Mouse (Mus musculus): ENCODE data around the gene Fpgs.

Fpgs gene

GRCm38 (mm10) chr2:32693823-32694411 lies 10.0 kb downstream of the Fpgs start:
- peak; percentile 95 for DNase-seq

- DNase-seq, result peak; percentile 74
Observed at GRCm38 (mm10) chr2:32693282-32693681, 10.7 kb downstream of the Fpgs start.

GRCm38 (mm10) chr2:32692496-32692895 lies 11.4 kb downstream of the Fpgs start:
- no peak for DNase-seq

- no peak for DNase-seq
Observed at GRCm38 (mm10) chr2:32691041-32691440, 12.9 kb downstream of the Fpgs start.

- DNase-seq, result peak; percentile 94
Observed at GRCm38 (mm10) chr2:32689420-32689819, 14.5 kb downstream of the Fpgs start.

- DNase-seq, result no peak
Observed at GRCm38 (mm10) chr2:32687562-32687961, 16.4 kb downstream of the Fpgs start.

GRCm38 (mm10) chr2:32686640-32687039 lies 17.3 kb downstream of the Fpgs start:
- DNase-seq, result no peak

- no peak for DNase-seq
Observed at GRCm38 (mm10) chr2:32685807-32686206, 18.1 kb downstream of the Fpgs start.

GRCm38 (mm10) chr2:32684681-32685428 lies 19.1 kb downstream of the Fpgs start:
- no peak for DNase-seq

GRCm38 (mm10) chr2:32683701-32684100 lies 20.2 kb downstream of the Fpgs start:
- no peak for DNase-seq

- DNase-seq, result no peak
Observed at GRCm38 (mm10) chr2:32682721-32683417, 21.1 kb downstream of the Fpgs start.

GRCm38 (mm10) chr2:32681754-32682153 lies 22.2 kb downstream of the Fpgs start:
- no peak for DNase-seq

- no peak for DNase-seq
Observed at GRCm38 (mm10) chr2:32680961-32681650, 22.8 kb downstream of the Fpgs start.

GRCm38 (mm10) chr2:32680051-32680451 lies 23.9 kb downstream of the Fpgs start:
- DNase-seq, result no peak

- no peak for DNase-seq
Observed at GRCm38 (mm10) chr2:32677683-32678082, 26.3 kb downstream of the Fpgs start.

GRCm38 (mm10) chr2:32676821-32677220 lies 27.1 kb downstream of the Fpgs start:
- no peak for DNase-seq

- DNase-seq, result no peak
Observed at GRCm38 (mm10) chr2:32673176-32673917, 30.6 kb downstream of the Fpgs start.

- DNase-seq, result no peak
Observed at GRCm38 (mm10) chr2:32671907-32672595, 31.9 kb downstream of the Fpgs start.

GRCm38 (mm10) chr2:32671147-32671546 lies 32.8 kb downstream of the Fpgs start:
- DNase-seq, result no peak

- DNase-seq, result no peak
Observed at GRCm38 (mm10) chr2:32669876-32670275, 34.1 kb downstream of the Fpgs start.

GRCm38 (mm10) chr2:32668176-32668575 lies 35.8 kb downstream of the Fpgs start:
- no peak for DNase-seq

GRCm38 (mm10) chr2:32667775-32668174 lies 36.2 kb downstream of the Fpgs start:
- DNase-seq, result no peak
